Mouse (Mus musculus) adrenal gland (tissue): ENCODE results near the gene Ogn.

Source experiments
- intact Hi-C: fragments of 180-260 bp; cut with DNase I; formaldehyde crosslinking; loops from one replicate; pipeline ENCODE4 v1.15.1; 2025
- long read RNA-seq, 2 experiments: library from polyadenylated mRNA; unstranded; transcript quantifications; one replicate each; pipeline ENCODE4 v2.0.0; 2020; ENCODE audit warnings: borderline replicate concordance in 1 of 2; ENCODE audit not compliant: insufficient replicate concordance in 1 of 2

Ogn gene
- long read RNA-seq, experiment 1, transcript Ogn-201 (7 exons, 2,566 nt), result major isoform, 15 of 34 reads
- long read RNA-seq, experiment 1, partial matches to known transcripts, result 13 of 34 reads
- long read RNA-seq, experiment 1, other reads (novel, unspliced or antisense), result 6 of 34 reads
- long read RNA-seq, experiment 2, transcript Ogn-201 (7 exons, 2,566 nt), result major isoform, 15 of 35 reads
- long read RNA-seq, experiment 2, partial matches to known transcripts, result 16 of 35 reads
- long read RNA-seq, experiment 2, other reads (novel, unspliced or antisense), result 4 of 35 reads

DNA sequence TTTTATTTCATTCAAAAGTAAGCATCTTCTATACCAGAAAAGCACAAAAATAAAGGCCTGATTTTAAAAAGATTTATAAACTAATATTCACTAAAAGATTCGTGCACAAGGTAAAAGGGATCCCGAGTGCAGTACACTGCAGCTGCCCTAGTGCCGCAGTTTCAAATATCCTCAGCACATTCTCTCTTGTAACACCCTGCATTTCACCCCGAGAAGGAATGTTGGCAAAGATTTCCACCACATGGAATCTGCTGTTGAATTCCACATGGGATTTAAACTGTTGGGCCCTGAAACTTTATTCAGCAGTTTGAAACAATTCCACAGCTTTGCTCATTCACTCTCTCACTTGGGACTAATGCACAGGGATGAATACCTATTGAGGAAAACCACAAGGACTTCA lies at the start of gene Ogn:
TSS of gene Ogn (plus strand) at position 333 of the 400 bp plus-strand sequence.
- intact Hi-C loops, result no loop called here

DNA sequence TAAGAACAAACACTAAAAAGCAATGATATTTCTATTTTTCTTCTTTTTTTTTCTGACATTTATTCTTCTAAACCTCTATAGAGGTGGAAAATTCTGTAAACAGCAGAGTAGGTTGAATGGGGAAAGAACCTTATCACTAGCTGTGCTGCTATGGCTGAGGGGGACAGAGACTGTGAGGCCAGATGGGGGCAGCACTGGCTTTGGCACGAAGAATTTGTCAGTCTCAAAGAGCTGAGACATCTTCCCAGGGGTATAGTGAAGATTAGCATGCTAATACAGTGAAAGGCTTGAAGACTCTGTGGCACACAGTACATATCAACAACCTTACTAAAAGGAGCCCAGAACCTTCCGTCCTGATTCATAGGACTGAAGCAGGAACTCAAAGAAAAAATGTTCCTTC lies 48.7 kb upstream of the Ogn start:
- intact Hi-C loops, result no loop called here

GRCm38 (mm10) chr13:49560886-49561285 lies 47.0 kb upstream of the Ogn start:
- intact Hi-C loops, result loop anchor here (5.0 kb wide), 2 partner anchors 81 to 114 kb away; no protein-coding TSS in a partner anchor

DNA sequence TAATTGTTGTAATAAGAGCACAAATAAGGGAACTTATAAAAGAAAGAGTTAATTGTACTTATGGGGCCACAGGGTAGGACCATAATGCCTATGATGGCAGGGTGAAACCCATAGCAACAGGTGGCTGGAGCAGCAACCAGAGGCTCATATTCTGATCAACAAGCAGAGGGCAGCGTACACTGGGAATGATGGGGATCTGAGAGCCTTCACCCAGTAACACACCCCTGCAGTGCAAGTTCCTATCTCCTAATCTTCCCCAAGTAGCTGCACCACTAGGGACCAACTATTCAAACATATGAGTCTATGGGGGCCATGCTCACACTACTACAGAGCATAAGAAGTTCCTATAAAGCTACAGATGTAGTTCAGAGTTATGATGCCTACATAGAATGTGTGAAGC lies 43.5 kb upstream of the Ogn start:
- intact Hi-C loops, result loop anchor here (5.0 kb wide), 2 partner anchors 78 to 117 kb away; no protein-coding TSS in a partner anchor

DNA sequence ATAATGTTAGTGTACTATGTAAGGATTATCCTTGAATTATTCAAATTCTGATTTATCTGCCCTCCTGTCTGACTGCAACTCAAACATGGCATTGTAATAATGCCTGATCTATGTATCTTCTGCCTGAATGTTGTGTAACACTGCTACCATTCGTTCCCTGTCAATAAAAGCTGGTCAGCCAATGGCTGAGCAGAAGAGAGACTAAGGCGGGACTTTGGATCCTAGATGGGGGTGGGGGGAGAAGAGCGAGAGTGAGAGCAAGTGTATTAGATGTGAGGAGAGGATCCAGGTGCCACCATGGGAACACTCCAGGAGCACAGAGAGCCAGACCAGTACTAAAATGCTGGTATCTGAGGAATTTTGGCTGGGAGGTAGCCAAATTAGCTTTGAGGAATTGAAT lies 37.5 kb upstream of the Ogn start:
- intact Hi-C loops, result no loop called here

DNA sequence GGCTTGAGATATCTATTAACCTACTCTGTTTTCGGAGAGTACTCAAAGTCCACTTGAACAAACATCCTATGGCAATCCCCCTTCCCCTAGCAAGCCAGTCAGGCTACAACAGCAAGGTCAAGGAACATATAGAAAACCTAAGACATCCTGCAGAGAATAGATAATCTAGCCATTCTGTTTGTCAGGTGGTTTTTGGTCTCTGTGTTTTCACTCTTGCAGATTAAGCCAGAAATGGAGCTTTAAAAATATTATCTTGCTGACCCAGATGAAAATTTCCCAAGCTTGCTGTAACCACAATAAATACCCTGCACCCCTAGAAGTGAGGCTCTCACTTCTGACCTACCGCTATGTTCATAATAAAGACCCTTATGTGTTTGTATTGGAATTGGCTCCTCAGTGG lies 36.4 kb upstream of the Ogn start:
- intact Hi-C loops, result no loop called here

- intact Hi-C loops, result no loop called here
These were observed 26.0 kb upstream of the Ogn start, which contains the start of gene Omd for GRCm38 (mm10) chr13:49581541-49582530. Gene Omd, plus strand, starts transcription at chr13:49582462.

DNA sequence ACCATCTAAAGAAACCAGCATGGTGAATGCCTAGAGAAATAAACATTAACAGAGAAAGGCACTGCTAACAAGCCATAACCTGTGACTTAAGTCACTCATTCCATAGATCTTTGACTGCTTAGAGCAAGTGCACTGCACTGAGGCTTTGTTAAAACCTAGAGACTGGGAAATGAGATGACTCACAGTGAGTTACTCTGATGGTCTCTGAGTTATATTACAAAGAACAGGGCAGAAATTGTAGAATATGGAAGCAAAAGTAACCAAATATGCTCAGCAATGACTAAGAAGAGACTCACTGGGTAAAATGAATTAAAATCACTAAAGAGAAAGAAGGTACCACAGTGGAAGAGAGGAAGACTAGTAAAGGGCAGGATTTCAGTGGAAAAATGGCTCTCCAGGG lies 24.0 kb upstream of the Ogn start:
- intact Hi-C loops, result no loop called here

DNA sequence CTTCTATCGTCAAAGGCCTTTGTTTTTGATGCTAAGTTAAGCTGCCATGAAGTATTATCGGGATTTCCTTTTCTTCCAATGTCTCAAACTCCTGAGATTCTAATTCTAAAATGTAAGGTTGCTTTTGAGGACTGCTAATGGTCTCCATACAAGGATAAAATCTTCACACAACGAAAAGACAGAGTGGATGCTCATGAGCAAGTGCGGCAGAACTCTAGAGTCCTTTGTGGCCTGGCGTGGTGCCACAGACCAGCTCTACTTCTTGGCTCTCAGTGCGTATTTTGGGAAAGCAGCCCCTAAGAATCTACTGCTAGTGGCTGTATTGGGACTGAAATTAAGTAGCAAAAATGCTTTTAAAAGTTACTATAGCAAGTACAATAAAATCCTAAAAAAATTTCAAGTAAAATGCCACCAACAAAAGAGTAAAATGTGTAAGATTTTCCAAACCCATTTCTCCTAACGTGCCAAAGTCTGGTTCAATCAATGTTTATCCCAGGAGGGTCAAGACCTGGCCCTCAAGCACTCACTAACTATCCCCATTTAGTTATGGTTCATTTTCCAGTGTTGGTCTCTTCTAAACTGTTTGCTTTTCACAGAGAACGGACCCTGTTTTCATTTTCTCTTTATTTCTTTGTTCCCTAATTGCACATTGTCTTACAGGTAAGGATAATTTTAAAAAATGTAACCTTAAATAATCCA lies 23.4 kb upstream of the Ogn start:
- intact Hi-C loops, result no loop called here

- intact Hi-C loops, result no loop called here
These were observed 21.8 kb upstream of the Ogn start for GRCm38 (mm10) chr13:49586062-49586461.

GRCm38 (mm10) chr13:49602541-49602940 lies 5.3 kb upstream of the Ogn start:
- intact Hi-C loops, result loop anchor here (5.0 kb wide), 1 partner anchor 35 kb away; no protein-coding TSS in a partner anchor

GRCm38 (mm10) chr13:49603603-49604002 lies 4.2 kb upstream of the Ogn start:
- intact Hi-C loops, result loop anchor here (5.0 kb wide), 1 partner anchor 36 kb away; no protein-coding TSS in a partner anchor

- intact Hi-C loops, result no loop called here
These were observed 910 bp downstream of the Ogn start for GRCm38 (mm10) chr13:49608589-49609322.

DNA sequence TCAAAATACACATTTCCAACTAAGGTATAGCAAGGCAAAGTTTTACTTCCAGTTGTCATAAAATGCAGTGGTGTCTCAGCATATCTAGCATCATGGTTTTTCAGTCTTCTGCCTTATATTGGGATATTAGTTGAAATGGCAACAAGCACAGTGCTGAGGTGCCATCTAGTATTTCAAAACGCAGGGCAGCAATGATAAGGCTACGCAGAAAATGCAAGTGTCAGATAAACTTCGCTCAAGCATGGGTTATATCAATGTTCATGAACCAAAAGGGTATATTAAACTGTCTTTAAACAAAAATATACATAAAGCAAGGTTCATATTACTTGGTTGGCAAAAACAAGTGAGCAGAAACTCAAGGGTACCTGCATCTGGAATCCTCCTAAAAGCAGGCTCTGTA lies 9.2 kb downstream of the Ogn start:
- intact Hi-C loops, result no loop called here

DNA sequence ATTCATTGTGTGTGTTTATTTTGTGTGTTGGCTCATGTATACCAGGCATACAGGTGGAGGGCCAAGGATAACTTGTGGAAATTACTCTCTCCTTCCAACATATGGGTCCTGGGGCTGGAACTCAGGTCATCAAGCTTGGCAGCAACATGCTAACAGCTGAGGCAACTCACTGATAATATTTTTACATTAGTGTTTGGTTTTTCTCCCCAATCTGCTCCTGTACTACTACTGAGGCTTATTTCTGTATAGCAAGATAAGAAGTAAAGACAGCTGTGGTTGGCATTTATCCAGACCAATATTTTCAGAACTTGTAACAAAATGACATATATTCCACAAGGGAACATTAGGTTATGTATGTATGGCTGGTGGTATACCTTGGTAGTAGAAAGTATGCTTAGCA lies 10.5 kb downstream of the Ogn start:
- intact Hi-C loops, result no loop called here

DNA sequence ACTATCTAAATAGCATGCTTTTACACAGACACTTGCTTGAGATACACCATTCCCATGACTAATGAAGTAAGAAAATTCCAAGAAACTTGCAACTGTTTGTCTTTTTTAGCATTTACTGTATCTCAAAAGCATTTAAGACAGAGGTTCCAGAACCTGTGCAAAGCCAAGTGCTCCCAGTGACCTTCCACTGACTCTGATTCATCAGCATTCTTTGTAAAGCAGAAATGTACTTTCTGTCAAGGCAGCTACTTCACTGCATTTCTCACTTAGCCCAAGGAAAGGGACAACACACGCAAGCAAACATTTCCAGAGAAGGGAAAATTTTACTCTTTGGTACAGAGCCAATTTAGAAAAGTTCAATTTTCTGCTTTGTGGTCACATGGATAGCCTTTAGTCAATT lies 15.4 kb downstream of the Ogn start:
- intact Hi-C loops, result no loop called here

GRCm38 (mm10) chr13:49628167-49628566 lies 20.3 kb downstream of the Ogn start:
- intact Hi-C loops, result no loop called here

DNA sequence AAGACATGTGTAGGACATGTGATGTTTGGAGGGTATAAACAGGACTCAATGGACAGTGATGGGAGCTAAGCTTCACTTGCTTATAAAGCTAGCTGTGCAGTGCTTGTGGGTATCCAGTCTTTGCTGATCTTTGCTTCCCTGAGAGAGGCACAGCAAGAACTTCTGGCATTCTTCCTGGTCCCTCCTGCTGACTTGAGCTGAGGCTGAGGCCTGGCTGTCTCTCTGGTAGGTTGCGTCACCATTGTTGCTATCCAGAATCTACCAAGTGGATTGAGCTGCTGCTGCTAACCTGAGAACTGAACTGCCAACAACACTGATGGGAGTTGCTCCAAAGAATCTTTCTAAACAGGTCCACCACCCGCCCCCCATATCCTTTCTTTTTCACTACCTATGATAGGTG lies 21.2 kb downstream of the Ogn start:
- intact Hi-C loops, result no loop called here

GRCm38 (mm10) chr13:49639965-49640364 lies 32.1 kb downstream of the Ogn start:
- intact Hi-C loops, result loop anchor here (5.0 kb wide), 1 partner anchor 78 kb away; no protein-coding TSS in a partner anchor

DNA sequence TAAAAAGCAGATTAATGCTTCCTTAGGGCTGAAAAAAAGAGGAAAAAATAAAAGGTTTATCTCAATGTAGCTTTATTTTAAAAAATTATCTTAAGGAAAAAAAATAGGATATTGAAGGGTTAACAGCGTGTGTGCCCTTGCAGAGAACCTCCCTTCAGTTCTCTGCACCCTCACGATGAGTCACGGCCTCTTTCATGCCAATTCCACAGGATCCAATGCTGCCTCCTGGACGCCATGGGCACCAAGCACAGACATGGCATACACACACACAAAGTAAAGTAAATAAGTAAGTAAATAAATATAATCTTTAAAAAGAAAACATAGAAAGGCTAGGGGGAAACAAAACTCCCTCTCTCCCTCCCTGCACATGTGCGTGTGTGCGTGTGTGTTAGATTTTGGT lies 34.8 kb downstream of the Ogn start:
- intact Hi-C loops, result loop anchor here (5.0 kb wide), 1 partner anchor 80 kb away; no protein-coding TSS in a partner anchor
